In genomic region chr1:184530606-184531320, GRCm38 (mm10) we compare ENCODE assay signal across 23 mouse cellular contexts.
DNase-seq lines count a peak whose midpoint lies in the region; ATAC-seq lines count a peak whose summit lies in the region.
"Had no signal": no experiment of that assay in that cellular context is flagged by ENCODE, and none has a peak within 500 bp of the region (broad histone marks: within the 10 kb centered on the region; RNA-seq: fewer than 3 reads in every experiment).

No protein-coding gene starts in this region.

- H3K36me3 ChIP-seq in macrophage (ENCODE audit: inconsistent target), result no peaks in the 10 kb centered on the region
- no peaks in the 10 kb centered on the region for H3K36me3 ChIP-seq in midbrain, embryonic 15.5 days (replicated peaks)
- H3K36me3 ChIP-seq: heart, embryonic 10.5 days; heart, embryonic 15.5 days; liver, embryonic 12.5 days; midbrain, embryonic 12.5 days had no signal

- no peaks in the 10 kb centered on the region for H3K79me2 ChIP-seq in macrophage (ENCODE audit: inconsistent target)

- 0 out of 2 replicates have a peak overlapping the region, but pooled peaks have one; percentile 27 for H3K27ac ChIP-seq in macrophage
- H3K27ac ChIP-seq in midbrain, embryonic 15.5 days, result no peak overlapping the region
- H3K27ac ChIP-seq: forebrain, embryonic 13.5 days; heart, embryonic 10.5 days; heart, embryonic 15.5 days; liver, embryonic 12.5 days; midbrain, embryonic 12.5 days had no signal

- H3K9me3 ChIP-seq in midbrain, embryonic 15.5 days, result no peaks in the 10 kb centered on the region
- H3K9me3 ChIP-seq: forebrain, embryonic 13.5 days; heart, embryonic 10.5 days; heart, embryonic 15.5 days; liver, embryonic 12.5 days; megakaryocyte, embryonic 14.5 days; midbrain, embryonic 12.5 days had no signal

- DNase-seq in 3T3-L1 (ENCODE audit: low read depth, low spot score), result peak; percentile 68
- DNase-seq in Muller cell, postnatal 12 days (ENCODE audit: inconsistent ontology term), result peak; percentile 61
- peak; percentile 51 to 54 for DNase-seq in gastrocnemius, adult 8-10 months (ENCODE audit: low spot score in 2 of 2)
- no peak for DNase-seq in urinary bladder, postnatal 4 days (ENCODE audit: low spot score in 2 of 2)
- DNase-seq in kidney, postnatal 25 days, result no peak
- no peak for DNase-seq in embryo, embryonic 9.5 days (ENCODE audit: extremely low spot score)
- DNase-seq: adrenal gland, postnatal 25 days; cerebellum, adult 18-20 months; cerebellum, postnatal 10 days; kidney, adult 9 months; kidney, postnatal 10 days; liver, postnatal 0 days; lung, postnatal 36 days; right cerebral cortex, adult 18-20 months had no signal

- H3K9ac ChIP-seq in midbrain, embryonic 15.5 days, result no peak overlapping the region
- H3K9ac ChIP-seq: forebrain, embryonic 13.5 days; heart, embryonic 15.5 days; liver, embryonic 12.5 days; liver, postnatal 0 days; midbrain, embryonic 12.5 days had no signal

- no peaks in the 10 kb centered on the region for H3K4me1 ChIP-seq in midbrain, embryonic 15.5 days
- H3K4me1 ChIP-seq: forebrain, embryonic 13.5 days; heart, embryonic 10.5 days; heart, embryonic 15.5 days; liver, embryonic 12.5 days had no signal

- H3K27me3 ChIP-seq in midbrain, embryonic 15.5 days (replicated peaks), result no peaks in the 10 kb centered on the region
- H3K27me3 ChIP-seq: forebrain, embryonic 13.5 days; liver, embryonic 12.5 days; midbrain, embryonic 12.5 days had no signal

- 82% methylated on average over 3 of the region's 3 CpGs for WGBS in macrophage (ENCODE audit: missing documents)
- 60% methylated on average over 3 of the region's 3 CpGs for WGBS in midbrain, embryonic 15.5 days

- no peak for ATAC-seq in midbrain, embryonic 15.5 days (replicated peaks)
- ATAC-seq: forebrain, embryonic 13.5 days; intestine, postnatal 0 days; liver, embryonic 12.5 days; liver, postnatal 0 days had no signal

- no peak overlapping the region for H3K4me2 ChIP-seq in midbrain, embryonic 15.5 days
- H3K4me2 ChIP-seq: forebrain, embryonic 13.5 days; heart, embryonic 15.5 days; liver, embryonic 12.5 days; midbrain, embryonic 12.5 days had no signal

- H3K4me3 ChIP-seq in macrophage (ENCODE audit: inconsistent target), result no peak overlapping the region
- H3K4me3 ChIP-seq in midbrain, embryonic 15.5 days, result no peak overlapping the region
- H3K4me3 ChIP-seq: forebrain, embryonic 13.5 days; heart, embryonic 10.5 days; heart, embryonic 15.5 days; liver, embryonic 12.5 days; megakaryocyte, embryonic 14.5 days; midbrain, embryonic 12.5 days had no signal

Comparison
In these comparisons a context has a peak if more than half of its experiments do, and no peak if none do; other contexts are left out.
1. DNase-seq: peak in 3T3-L1 (single experiment), Muller cell, postnatal 12 days (single experiment) and gastrocnemius, adult 8-10 months (2 of 2); none in urinary bladder, postnatal 4 days (0 of 2), kidney, postnatal 25 days (0 of 2) and embryo, embryonic 9.5 days (single experiment).